Mouse (Mus musculus) neural tube, embryonic 11.5 days (tissue): ENCODE measurements around the gene Nrsn2. TPM values are rescaled to one million over a fixed set of nuclear protein-coding genes. Genes with fewer than 3 reads are reported as not detected.

Experiments used
- ATAC-seq: fragments of 200-750 bp; cut with Nextera tagmentation; 2 replicates; pipeline ENCODE4 v1.8.0; 2017; ENCODE audit warnings: moderate number of reproducible peaks, mild to moderate bottlenecking, moderate TSS enrichment, moderate library complexity; ENCODE audit not compliant: insufficient read depth, low FRiP score, low TSS enrichment
- DNase-seq: peaks from one replicate; pipeline ENCODE4 v3.0.0-alpha.2; 2015; ENCODE audit warnings: low spot score
- H3K27ac ChIP-seq: fragments of 300-500 bp; sonication (generic); 2 replicates; pipeline ENCODE4 v1.5.1; 2014; ENCODE audit warnings: low read depth, mild to moderate bottlenecking, low read length
- H3K27me3 ChIP-seq: fragments of 300-500 bp; sonication (generic); 2 replicates; pipeline ENCODE4 v1.6.1; 2014; ENCODE audit warnings: mild to moderate bottlenecking, low read length, mixed read lengths; ENCODE audit not compliant: control insufficient read depth, insufficient read depth
- H3K36me3 ChIP-seq: fragments of 300-500 bp; sonication (generic); 2 replicates; pipeline ENCODE4 v1.6.1; 2014; ENCODE audit warnings: mild to moderate bottlenecking, low read length, moderate library complexity, mixed read lengths; ENCODE audit not compliant: control insufficient read depth, insufficient read depth
- H3K4me1 ChIP-seq: fragments of 300-500 bp; sonication (generic); 2 replicates; pipeline ENCODE4 v1.6.1; 2014; ENCODE audit warnings: low read length, mixed read lengths; ENCODE audit not compliant: control insufficient read depth, insufficient read depth
- H3K4me2 ChIP-seq: fragments of 300-500 bp; sonication (generic); 2 replicates; pipeline ENCODE4 v1.6.1; 2014; ENCODE audit warnings: low read depth, mild to moderate bottlenecking, moderate library complexity
- H3K4me3 ChIP-seq: fragments of 300-500 bp; sonication (generic); 2 replicates; pipeline ENCODE4 v1.5.1; 2014; ENCODE audit warnings: low read depth, low read length
- H3K9ac ChIP-seq: fragments of 300-500 bp; sonication (generic); 2 replicates; pipeline ENCODE4 v1.6.1; 2014; ENCODE audit warnings: mild to moderate bottlenecking, low read length
- H3K9me3 ChIP-seq: fragments of 300-500 bp; sonication (generic); 2 replicates; pipeline ENCODE4 v1.6.1; 2016; ENCODE audit warnings: low read length; ENCODE audit not compliant: control insufficient read depth
- WGBS: fragments of 180-500 bp; shearing (Covaris S2); extraction: QIAGEN DNeasy Blood & Tissue Kit; methylation state at CpG from one replicate; pipeline ENCODE4 v1.1.7; 2014; 5-methylcytosine and 5-hydroxymethylcytosine counted together
- polyA plus RNA-seq: library from polyadenylated mRNA; unstranded; fragments of >200 nt; fragmentation: Nextera tagmentation; extraction: Ambion mirVana; gene quantifications from 2 replicates; pipeline ENCODE4 v1.2.1, GENCODE M21; 2014

Gene Nrsn2
- polyA plus RNA-seq, 1 experiment from 2014 or later, result 7.6 TPM

- H3K27me3 ChIP-seq, result no peaks in the 10 kb centered on the region
- 88% methylated on average over 22 of the region's 22 CpGs for WGBS
- H3K9me3 ChIP-seq, result no peaks in the 10 kb centered on the region
- 0 out of 2 replicates have a peak, but pooled peaks cover 7% of the 10 kb centered on the region for H3K4me1 ChIP-seq
- no peak overlapping the region for H3K4me3 ChIP-seq
- ATAC-seq (no peak), DNase-seq (no peak)
- no peaks in the 10 kb centered on the region for H3K36me3 ChIP-seq
- H3K27ac ChIP-seq, result no peak overlapping the region
- no peak overlapping the region for H3K4me2 ChIP-seq
- no peak overlapping the region for H3K9ac ChIP-seq
These were observed 36.7 kb downstream of the Nrsn2 start for GRCm38 (mm10) chr2:152339631-152340179.

GRCm38 (mm10) chr2:152338319-152338718, 38.1 kb downstream of the Nrsn2 start:
- DNase-seq (no peak), ATAC-seq (no peak)
- no peaks in the 10 kb centered on the region for H3K4me1 ChIP-seq
- H3K4me3 ChIP-seq, result no peak overlapping the region
- WGBS, result 81% methylated on average over 13 of the region's 13 CpGs
- no peaks in the 10 kb centered on the region for H3K27me3 ChIP-seq
- H3K9me3 ChIP-seq, result no peaks in the 10 kb centered on the region
- no peaks in the 10 kb centered on the region for H3K36me3 ChIP-seq
- no peak overlapping the region for H3K4me2 ChIP-seq
- H3K9ac ChIP-seq, result no peak overlapping the region
- H3K27ac ChIP-seq, result no peak overlapping the region

GRCm38 (mm10) chr2:152337591-152338212, 38.7 kb downstream of the Nrsn2 start:
- whole genome bisulfite sequencing, result 87% methylated on average over 11 of the region's 11 CpGs
- Histone ChIP-seq H3K4me1 (no peaks in the 10 kb centered on the region), H3K4me3 (no peak overlapping the region), H3K27me3 (no peaks in the 10 kb centered on the region), H3K4me2 (no peak overlapping the region), H3K9ac (no peak overlapping the region), H3K9me3 (no peaks in the 10 kb centered on the region), H3K27ac (no peak overlapping the region), H3K36me3 (no peaks in the 10 kb centered on the region)
- ATAC-seq (no peak), DNase-seq (no peak)

GRCm38 (mm10) chr2:152336856-152337255, 39.6 kb downstream of the Nrsn2 start:
- Histone ChIP-seq H3K27me3 (no peaks in the 10 kb centered on the region), H3K9ac (no peak overlapping the region), H3K4me1 (no peaks in the 10 kb centered on the region), H3K9me3 (no peaks in the 10 kb centered on the region), H3K4me2 (no peak overlapping the region), H3K36me3 (no peaks in the 10 kb centered on the region), H3K27ac (no peak overlapping the region), H3K4me3 (no peak overlapping the region)
- DNase-seq (no peak), ATAC-seq (no peak)
- 85% methylated on average over 1 of the region's 1 CpGs for WGBS

- H3K4me1 ChIP-seq, result peaks cover 8% of the 10 kb centered on the region
- H3K4me2 ChIP-seq, result no peak overlapping the region
- H3K4me3 ChIP-seq, result no peak overlapping the region
- no peak overlapping the region for H3K9ac ChIP-seq
- no peaks in the 10 kb centered on the region for H3K36me3 ChIP-seq
- ATAC-seq (no peak), DNase-seq (no peak)
- H3K9me3 ChIP-seq, result no peaks in the 10 kb centered on the region
- WGBS, result 52% methylated on average over 9 of the region's 11 CpGs
- no peaks in the 10 kb centered on the region for H3K27me3 ChIP-seq
- no peak overlapping the region for H3K27ac ChIP-seq
These were observed 41.1 kb downstream of the Nrsn2 start for GRCm38 (mm10) chr2:152335289-152335820.

GRCm38 (mm10) chr2:152333345-152334006, 43.0 kb downstream of the Nrsn2 start:
- Histone ChIP-seq H3K27ac (no peak overlapping the region), H3K9ac (no peak overlapping the region), H3K36me3 (peaks cover 3% of the 10 kb centered on the region; the same call in 1 of the 2 replicates), H3K4me2 (no peak overlapping the region), H3K4me1 (peaks cover 8% of the 10 kb centered on the region), H3K27me3 (no peaks in the 10 kb centered on the region), H3K9me3 (no peaks in the 10 kb centered on the region), H3K4me3 (no peak overlapping the region)
- ATAC-seq, result no peak
- DNase-seq, result no peak
- 73% methylated on average over 4 of the region's 4 CpGs for WGBS

- Histone ChIP-seq H3K9ac (peak within 1 kb of the TSS; percentile 92), H3K4me3 (peak within 1 kb of the TSS; percentile 83), H3K36me3 (peaks cover 3% of the 10 kb centered on the region; the same call in 1 of the 2 replicates), H3K27ac (peak within 1 kb of the TSS; percentile 78), H3K9me3 (no peaks in the 10 kb centered on the region), H3K4me1 (peaks cover 8% of the 10 kb centered on the region), H3K27me3 (no peaks in the 10 kb centered on the region), H3K4me2 (peak within 1 kb of the TSS; percentile 90)
- WGBS, result under 1% methylated on average over 54 of the region's 54 CpGs
- DNase-seq (peak; percentile 92), ATAC-seq (peak; percentile 95)
These were observed 44.2 kb downstream of the Nrsn2 start, which contains the start of gene Rbck1 for GRCm38 (mm10) chr2:152332101-152332825. Gene Rbck1, minus strand, starts transcription at chr2:152332653.

- DNase-seq, result no peak
- Histone ChIP-seq H3K4me3 (peak overlapping the region; percentile 83; the same call in 1 of the 2 replicates), H3K27me3 (no peaks in the 10 kb centered on the region), H3K9me3 (no peaks in the 10 kb centered on the region), H3K27ac (no peak overlapping the region), H3K9ac (no peak overlapping the region), H3K4me2 (peak overlapping the region; percentile 90), H3K4me1 (peaks cover 8% of the 10 kb centered on the region), H3K36me3 (peaks cover 6% of the 10 kb centered on the region)
- WGBS, result 66% methylated on average over 7 of the region's 7 CpGs
- ATAC-seq, result no peak
These were observed 45.5 kb downstream of the Nrsn2 start for GRCm38 (mm10) chr2:152330858-152331423.
